Mouse (Mus musculus): ENCODE measurements at regions not wholly inside any gene's neighbourhood (a gene's known extent, or its start where the extent isn't known, plus 50 kb on each side); places are given as distances from the start of the nearest gene placed in this dataset.
"Not testable (repeated sequence)": the region's sequence is repeated elsewhere in the genome, so short reads cannot be mapped to it uniquely, and the experiment has no call there.

- no peak for DNase-seq (ENCODE audit: low spot score)
These were observed 87.0 kb downstream of the Fam43a start for GRCm38 (mm10) chr16:30686536-30686935.

GRCm38 (mm10) chr16:30687225-30687624 lies 87.7 kb downstream of the Fam43a start:
- DNase-seq (ENCODE audit: low spot score), result no peak

- no peak for DNase-seq (ENCODE audit: low spot score)
These were observed 88.2 kb downstream of the Fam43a start for GRCm38 (mm10) chr16:30687682-30688081.

- no peak for DNase-seq (ENCODE audit: low spot score)
These were observed 91.0 kb downstream of the Fam43a start for GRCm38 (mm10) chr16:30690531-30690930.

- DNase-seq (ENCODE audit: low spot score), result no peak
These were observed 92.4 kb downstream of the Fam43a start for GRCm38 (mm10) chr16:30691964-30692363.

- DNase-seq (ENCODE audit: low spot score), result peak; percentile 31
These were observed 93.1 kb downstream of the Fam43a start for GRCm38 (mm10) chr16:30692541-30693141.

- no peak for DNase-seq (ENCODE audit: low spot score)
These were observed 93.7 kb downstream of the Fam43a start for GRCm38 (mm10) chr16:30693206-30693605.

GRCm38 (mm10) chr16:30693839-30694527 lies 94.5 kb downstream of the Fam43a start:
- DNase-seq (ENCODE audit: low spot score), result no peak

- no peak for DNase-seq (ENCODE audit: low spot score)
These were observed 96.2 kb downstream of the Fam43a start for GRCm38 (mm10) chr16:30695691-30696090.

- no peak for DNase-seq (ENCODE audit: low spot score)
These were observed 97.7 kb downstream of the Fam43a start for GRCm38 (mm10) chr16:30697209-30697608.

- DNase-seq (ENCODE audit: low spot score), result no peak
These were observed 98.3 kb downstream of the Fam43a start for GRCm38 (mm10) chr16:30697806-30698205.

GRCm38 (mm10) chr16:30703831-30704230 lies 104.3 kb downstream of the Fam43a start:
- peak; percentile 65 for DNase-seq (ENCODE audit: low spot score)

- no peak for DNase-seq (ENCODE audit: low spot score)
These were observed 110.0 kb downstream of the Fam43a start for GRCm38 (mm10) chr16:30709501-30709900.

GRCm38 (mm10) chr16:30709975-30710374 lies 110.5 kb downstream of the Fam43a start:
- DNase-seq (ENCODE audit: low spot score), result no peak

GRCm38 (mm10) chr16:30712570-30712969 lies 113.0 kb downstream of the Fam43a start:
- no peak for DNase-seq (ENCODE audit: low spot score)

- DNase-seq (ENCODE audit: low spot score), result not testable (repeated sequence)
These were observed 118.1 kb downstream of the Fam43a start for GRCm38 (mm10) chr16:30717577-30717976.

GRCm38 (mm10) chr16:30720791-30721190 lies 121.3 kb downstream of the Fam43a start:
- peak; percentile 58 for DNase-seq (ENCODE audit: low spot score)

GRCm38 (mm10) chr16:30721223-30721622 lies 121.7 kb downstream of the Fam43a start:
- peak; percentile 91 for DNase-seq (ENCODE audit: low spot score)

- peak; percentile 80 for DNase-seq (ENCODE audit: low spot score)
These were observed 122.8 kb downstream of the Fam43a start for GRCm38 (mm10) chr16:30722372-30722771.

- no peak for DNase-seq (ENCODE audit: low spot score)
These were observed 125.1 kb downstream of the Fam43a start for GRCm38 (mm10) chr16:30724591-30724990.

GRCm38 (mm10) chr16:30732770-30733415 lies 133.4 kb downstream of the Fam43a start:
- no peak for DNase-seq (ENCODE audit: low spot score)

GRCm38 (mm10) chr16:30733478-30733877 lies 134.0 kb downstream of the Fam43a start:
- no peak for DNase-seq (ENCODE audit: low spot score)

GRCm38 (mm10) chr16:30735360-30735759 lies 135.8 kb downstream of the Fam43a start:
- DNase-seq (ENCODE audit: low spot score), result peak; percentile 35

Data from adipocyte (in vitro differentiated cells).